Mouse (Mus musculus) embryo, embryonic 11 days (tissue): ENCODE measurements at regions not wholly inside any gene's neighbourhood (a gene's known extent, or its start where the extent isn't known, plus 50 kb on each side); places are given as distances from the start of the nearest gene placed in this dataset.
"Not testable (repeated sequence)": the region's sequence is repeated elsewhere in the genome, so short reads cannot be mapped to it uniquely, and the experiment has no call there.

Source experiments
- DNase-seq: peaks from one replicate; pipeline ENCODE4 v3.0.0-alpha.2; 2015

DNA sequence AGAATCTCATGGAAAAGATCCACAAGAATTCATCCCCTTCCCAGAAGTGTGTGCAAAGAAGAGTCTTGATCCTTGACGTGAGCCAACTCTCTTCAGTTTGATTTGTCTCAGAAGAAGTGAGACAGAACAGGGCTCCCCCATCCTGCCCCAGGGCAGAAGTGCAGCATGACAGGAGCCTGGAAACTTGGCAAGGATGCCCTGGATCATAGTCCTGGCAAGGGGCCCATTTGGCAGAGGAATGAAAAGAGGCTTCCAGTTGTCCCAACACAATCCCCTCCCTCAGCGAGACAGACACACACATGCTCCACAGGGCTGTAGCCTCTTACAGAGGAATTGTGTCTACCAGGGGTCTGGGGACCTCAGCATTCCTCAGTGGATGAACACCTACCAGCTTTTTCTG lies 102.7 kb downstream of the Ptpn20 start:
- no peak for DNase-seq

DNA sequence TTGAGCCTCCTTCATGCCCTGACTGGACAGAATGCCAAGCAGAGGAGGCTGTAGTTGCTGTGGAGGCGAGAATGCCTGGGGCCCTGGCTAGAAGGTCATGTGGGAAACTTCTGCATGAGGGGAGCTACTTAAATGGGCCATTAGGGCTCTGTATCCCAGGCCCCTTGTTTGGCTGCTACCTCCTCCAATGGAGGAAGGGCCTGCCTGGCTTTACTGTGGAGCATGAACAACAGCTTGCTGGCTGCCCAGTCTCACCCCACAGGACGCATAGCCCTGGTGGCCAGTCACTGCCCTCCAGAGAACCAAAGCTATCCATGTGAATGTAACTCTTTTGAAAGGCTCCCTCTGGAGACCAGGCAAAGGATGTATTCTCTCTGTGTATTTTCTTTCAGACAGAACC lies 105.2 kb downstream of the Ptpn20 start:
- no peak for DNase-seq

DNA sequence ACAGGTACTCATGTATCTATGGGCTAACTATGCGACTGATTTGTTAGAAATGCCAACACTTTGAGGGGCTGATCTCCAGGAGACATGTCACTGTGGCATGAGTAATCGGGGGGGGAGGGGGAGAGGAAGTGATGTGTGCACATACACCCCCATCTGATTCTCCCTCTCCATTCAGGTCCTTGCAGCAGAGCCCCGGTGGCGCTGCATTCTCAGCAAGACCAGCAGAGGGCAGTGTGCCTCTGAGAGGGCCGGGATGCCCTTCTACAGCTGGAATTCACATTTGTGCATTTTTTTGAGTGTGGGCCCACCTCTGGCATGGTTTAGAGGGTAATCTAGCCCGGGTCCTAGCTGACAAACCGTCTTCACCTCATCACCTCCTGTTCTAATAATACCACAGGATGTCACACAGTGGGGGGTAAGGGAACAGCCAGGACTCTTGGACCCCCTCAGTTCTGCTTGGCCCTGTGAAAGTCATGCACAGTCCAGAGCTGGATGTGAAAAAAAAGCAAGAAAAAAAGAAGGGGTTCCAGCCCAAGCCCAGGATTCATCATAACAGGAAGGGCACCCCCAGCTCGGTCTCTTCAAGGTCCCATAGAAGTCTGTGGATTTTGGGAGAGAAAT lies 106.5 kb downstream of the Ptpn20 start:
- DNase-seq = peak; percentile 79

GRCm38 (mm10) chr14:33696817-33697216 lies 107.8 kb downstream of the Ptpn20 start:
- no peak for DNase-seq

- peak; percentile 51 for DNase-seq
Observed at GRCm38 (mm10) chr14:33699777-33700438, 110.9 kb downstream of the Ptpn20 start.

GRCm38 (mm10) chr14:33707661-33708297 lies 118.8 kb downstream of the Ptpn20 start:
- peak; percentile 48 for DNase-seq

- DNase-seq = no peak
Observed at GRCm38 (mm10) chr14:33708298-33708665, 119.3 kb downstream of the Ptpn20 start.

- no peak for DNase-seq
Observed at GRCm38 (mm10) chr14:33712458-33712857, 123.5 kb downstream of the Ptpn20 start.

DNA sequence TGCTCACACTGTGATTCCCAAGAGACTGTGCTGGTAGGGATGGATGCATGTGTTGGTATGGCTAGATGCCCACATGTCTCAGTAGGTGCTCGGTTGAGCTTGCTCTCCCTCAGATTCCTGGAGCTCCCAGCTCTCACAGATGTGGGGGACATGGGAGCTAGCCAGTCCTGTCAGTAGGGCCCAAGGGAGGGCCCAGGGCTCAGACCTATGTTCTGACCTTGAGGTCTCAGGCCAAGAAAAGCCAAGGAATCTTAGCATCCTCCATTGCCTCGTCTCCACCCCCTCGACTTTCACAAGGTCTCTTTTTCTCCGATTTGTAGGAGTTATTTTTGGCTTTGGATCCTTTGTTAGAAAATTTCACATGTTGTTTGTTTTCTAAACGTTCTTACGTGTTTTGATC lies 130.6 kb downstream of the Ptpn20 start:
- DNase-seq = no peak

DNA sequence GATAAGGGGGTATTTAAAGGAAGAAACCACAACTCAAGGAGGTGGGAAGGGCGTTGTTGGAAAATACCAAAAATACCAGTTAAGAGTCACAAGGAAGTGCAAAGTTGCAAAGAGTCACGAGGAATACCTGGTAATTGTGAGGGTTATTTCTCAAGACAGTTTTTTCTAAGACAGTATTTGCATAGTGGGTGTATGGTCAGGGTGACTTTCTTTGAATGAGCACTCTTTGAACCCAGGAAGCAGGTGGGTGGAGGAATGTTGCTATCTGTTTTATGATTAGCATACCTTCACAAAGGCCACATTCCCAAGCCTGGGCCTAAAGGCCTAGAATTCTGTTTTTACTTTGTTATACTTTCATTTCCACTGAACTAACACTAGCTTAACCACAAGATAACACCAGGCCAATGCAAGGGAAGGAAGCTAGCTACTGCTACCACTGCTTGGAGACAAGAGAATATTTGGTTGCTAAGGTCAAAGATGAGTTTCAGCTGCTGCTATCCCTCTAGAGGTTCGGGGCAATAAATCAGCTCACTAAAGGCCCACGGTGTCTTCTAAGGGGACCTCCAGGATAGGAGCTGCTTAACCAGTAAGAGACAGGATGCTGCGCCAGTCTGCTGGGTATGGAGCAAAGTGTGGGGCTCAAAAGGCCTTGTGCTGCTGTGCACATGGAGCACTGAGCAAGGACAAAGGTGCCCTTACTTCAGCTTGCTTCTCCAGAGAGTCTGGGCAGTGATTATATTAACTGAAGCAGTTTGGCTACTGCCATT lies 133.6 kb downstream of the Ptpn20 start:
- not testable (repeated sequence) for DNase-seq

GRCm38 (mm10) chr14:33726500-33726899 lies 137.5 kb downstream of the Ptpn20 start:
- DNase-seq = no peak

DNA sequence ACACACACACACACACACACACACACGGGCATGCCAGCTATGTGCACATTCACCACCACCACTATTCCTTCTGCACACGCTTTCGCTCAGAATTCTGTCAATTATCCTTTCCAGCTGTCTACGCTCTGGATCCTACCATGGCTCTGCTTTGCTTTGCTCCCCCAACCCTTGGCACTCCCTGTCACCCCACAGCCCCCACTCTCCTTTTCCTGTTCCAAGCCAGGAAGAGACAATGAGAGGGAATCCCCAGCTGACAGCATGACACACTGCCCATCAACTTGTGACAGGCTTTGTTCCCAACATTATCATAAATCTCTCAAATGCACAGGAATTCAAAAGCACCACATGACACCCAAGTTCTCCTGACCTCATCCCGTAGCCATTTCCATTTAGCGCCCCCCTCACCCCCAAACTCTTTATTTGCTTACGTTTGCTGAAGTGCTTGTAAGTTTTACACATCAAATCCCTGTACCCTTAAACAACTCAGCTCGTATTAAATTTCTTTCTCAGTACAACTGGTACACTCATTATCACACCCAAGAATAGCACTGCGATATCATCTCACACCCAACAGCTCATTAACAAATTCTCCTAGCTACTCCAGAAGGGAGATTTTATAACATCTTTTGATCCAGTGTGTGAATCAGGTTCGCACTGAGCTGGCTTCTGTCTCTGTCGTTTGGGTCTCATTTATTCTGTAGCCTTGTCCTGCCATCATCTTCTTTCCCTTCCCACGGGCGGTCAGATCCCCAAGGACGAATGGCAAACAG lies 140.3 kb downstream of the Ptpn20 start:
- DNase-seq = no peak

DNA sequence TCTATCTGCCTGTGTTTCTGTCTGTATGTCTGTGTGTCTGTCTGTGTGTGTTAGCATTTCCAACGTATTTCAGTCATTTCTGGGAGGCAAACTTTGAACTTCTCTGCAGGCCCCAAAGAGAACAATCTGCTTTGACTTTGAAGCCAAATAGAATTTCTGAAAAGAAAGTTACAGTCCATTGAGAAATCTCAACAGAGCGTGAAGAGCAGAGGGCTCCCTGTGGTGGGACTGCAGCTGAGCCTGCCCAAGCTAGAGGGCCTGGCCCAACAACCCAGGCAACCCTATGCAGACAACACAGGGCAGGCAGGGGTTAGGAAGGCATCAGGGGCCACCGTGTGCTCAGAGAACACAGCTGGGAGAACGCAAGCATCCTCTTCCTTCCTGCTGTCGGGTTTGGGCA lies 143.7 kb downstream of the Ptpn20 start:
- DNase-seq = peak; percentile 43

DNA sequence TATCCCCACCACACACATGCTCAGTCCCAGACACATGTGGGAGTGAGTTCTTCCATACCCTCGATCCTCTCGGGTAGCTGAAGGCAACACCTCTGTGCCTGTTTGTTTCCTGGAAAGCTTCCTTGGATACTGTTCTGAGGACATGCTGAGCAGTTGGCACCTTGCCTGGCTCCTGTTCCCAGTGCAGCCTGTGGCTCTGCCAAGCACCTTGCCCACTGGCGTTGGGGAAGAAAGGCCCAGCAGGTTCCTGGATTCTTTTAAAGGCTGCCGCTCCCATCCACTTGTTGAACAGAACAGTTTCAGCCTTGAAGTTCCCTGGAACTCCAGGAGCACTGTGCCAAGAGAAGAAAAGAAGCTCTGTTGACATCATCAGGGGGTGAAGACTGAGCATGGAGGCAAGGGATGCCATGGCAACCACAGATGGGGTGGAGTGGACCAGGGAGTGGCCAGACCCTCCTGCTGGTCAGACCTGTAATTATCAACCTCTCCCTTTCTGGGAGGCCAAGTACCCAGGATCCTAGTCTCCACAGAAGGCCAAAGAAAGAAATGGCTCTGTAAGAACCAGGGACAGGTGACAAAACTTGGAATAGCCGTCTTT lies 145.5 kb downstream of the Ptpn20 start:
- no peak for DNase-seq

GRCm38 (mm10) chr14:33735653-33736052 lies 146.6 kb downstream of the Ptpn20 start:
- no peak for DNase-seq

GRCm38 (mm10) chr14:33746181-33746580 lies 157.2 kb downstream of the Ptpn20 start:
- no peak for DNase-seq

GRCm38 (mm10) chr14:33759656-33760055 lies 163.7 kb upstream of the Gdf10 start:
- DNase-seq = no peak

- DNase-seq = peak; percentile 30
Observed at GRCm38 (mm10) chr14:33763641-33764046, 159.7 kb upstream of the Gdf10 start.

- no peak for DNase-seq
Observed at GRCm38 (mm10) chr14:33765767-33766166, 157.6 kb upstream of the Gdf10 start.

DNA sequence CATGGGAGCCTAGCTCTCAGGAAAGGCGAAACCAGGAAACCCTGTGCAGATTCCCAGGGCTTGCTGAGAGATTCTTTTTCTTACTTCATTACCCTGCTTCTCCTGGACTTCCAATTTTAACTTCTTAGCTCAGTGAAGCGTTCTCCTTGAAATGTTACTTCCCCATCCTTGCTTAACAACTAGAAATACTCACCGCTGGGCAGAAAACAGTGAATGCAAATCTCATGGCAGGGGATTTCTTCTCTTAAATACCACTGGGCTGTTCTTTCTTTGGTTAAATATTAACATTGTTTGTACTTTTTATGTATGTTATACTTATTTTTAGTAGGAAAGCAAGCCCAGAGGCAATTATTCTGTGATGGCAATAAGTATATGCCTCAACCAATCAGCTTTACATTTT lies 151.0 kb upstream of the Gdf10 start:
- DNase-seq = no peak

- no peak for DNase-seq
Observed at GRCm38 (mm10) chr14:33789556-33789955, 133.8 kb upstream of the Gdf10 start.

DNA sequence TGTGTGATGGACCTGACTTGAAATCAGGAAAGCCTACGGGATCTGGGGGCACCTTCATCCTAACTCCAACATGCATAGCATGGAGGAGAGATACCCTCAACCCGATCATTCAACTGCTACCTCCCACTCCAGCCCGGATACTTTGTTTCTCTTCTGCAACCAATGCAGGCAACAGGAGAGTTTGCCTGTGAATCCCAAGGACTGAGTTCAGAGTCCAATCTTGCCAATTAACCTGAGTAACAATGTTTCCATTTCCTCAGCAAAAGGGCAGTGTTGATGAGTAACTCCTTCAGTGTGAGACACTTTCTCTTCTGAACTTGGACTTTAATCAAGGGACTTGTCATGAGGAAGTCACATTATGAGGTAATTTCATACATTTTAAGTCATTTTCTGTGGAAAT lies 129.1 kb upstream of the Gdf10 start:
- DNase-seq = no peak
